Mouse (Mus musculus): ENCODE measurements around the gene Selenoo.

DNA sequence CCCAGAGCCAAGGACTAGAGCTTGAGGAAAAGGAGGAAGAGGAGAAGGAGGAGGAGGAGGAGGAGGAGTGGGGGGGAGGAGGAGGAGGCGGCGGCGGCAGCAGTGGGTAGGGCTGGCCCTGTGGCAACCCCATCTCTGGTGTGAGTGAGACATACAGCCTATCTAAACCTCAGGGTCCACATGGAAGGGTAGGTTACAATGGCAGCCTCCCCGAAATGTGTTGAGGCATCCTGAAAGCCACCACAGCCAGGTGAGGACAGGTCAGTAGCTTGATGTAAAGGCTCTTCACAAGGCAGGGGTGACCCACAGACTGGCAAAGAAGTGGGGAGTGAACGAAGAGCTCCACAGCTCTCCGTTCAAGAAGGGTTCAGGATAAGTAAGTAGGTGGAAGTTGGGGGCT lies 49.6 kb downstream of the Selenoo start:
- no peak for TF ChIP-seq CTCF (IDR thresholded peaks at IDR 0.05; ENCODE audit: extremely low read depth, insufficient read length, insufficient replicate concordance, low read depth, low read length)
- no peak for TF ChIP-seq POLR2A (IDR thresholded peaks at IDR 0.05; ENCODE audit: low read depth, low read length)

All from small intestine, adult 2 months (tissue).